In the genomic region with DNA sequence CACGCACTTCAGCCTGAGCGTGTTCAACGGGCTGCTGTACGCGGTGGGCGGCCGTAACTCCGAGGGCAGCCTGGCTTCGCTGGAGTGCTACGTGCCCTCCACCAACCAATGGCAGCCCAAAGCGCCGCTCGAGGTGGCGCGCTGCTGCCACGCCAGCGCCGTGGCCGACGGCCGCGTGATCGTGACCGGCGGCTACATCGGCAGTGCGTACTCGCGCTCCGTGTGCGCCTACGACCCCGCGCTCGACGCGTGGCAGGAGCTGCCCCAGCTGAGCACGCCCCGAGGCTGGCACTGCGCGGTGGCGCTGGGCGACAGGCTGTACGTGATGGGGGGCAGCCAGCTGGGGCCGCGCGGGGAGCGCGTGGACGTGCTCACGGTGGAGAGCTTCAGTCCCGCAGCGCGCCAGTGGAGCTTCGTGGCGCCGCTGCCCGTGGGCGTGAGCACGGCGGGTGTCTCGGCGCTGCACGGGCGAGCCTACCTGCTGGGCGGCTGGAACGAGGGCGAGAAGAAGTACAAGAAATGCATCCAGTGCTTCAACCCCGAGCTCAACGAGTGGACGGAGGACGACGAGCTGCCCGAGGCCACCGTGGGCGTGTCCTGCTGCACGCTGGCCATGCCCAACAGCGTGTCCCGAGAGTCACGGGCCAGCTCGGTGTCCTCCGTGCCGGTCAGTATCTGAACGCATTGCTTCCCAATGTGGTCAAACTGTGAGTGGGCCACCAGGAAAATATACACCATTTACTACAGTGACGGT, we compare ENCODE assay signal across 7 mouse cellular contexts. TPM values are rescaled to one million over a fixed set of nuclear protein-coding genes. Genes with fewer than 3 reads are reported as not detected.
DNase-seq lines count a peak whose midpoint lies in the region; ATAC-seq and TF ChIP-seq lines count a peak whose summit lies in the region.

No protein-coding gene starts in this region.

- H3K4me1 ChIP-seq in kidney, adult 2 months (ENCODE audit: control insufficient read depth, insufficient read depth, low read length) = no peaks in the 10 kb centered on the region
- H3K4me1 ChIP-seq in limb, embryonic 10.5 days = peaks cover 10% of the 10 kb centered on the region
- peaks cover 6% of the 10 kb centered on the region; the same call in 1 of the 2 replicates for H3K4me1 ChIP-seq in midbrain, embryonic 12.5 days

- no peak for TF ChIP-seq CTCF in kidney, adult 2 months (conservative IDR thresholded peaks at IDR 0.05; ENCODE audit: insufficient read depth, insufficient read length, low read depth, low read length)

- peak; percentile 75 for ATAC-seq in granulocyte monocyte progenitor cell, adult 5-6 weeks (replicated peaks; ENCODE audit: poor library complexity, severe bottlenecking)
- ATAC-seq in midbrain, embryonic 12.5 days (ENCODE audit: low FRiP score, low read depth) = peak; percentile 87

- no peaks in the 10 kb centered on the region for H3K9me3 ChIP-seq in limb, embryonic 10.5 days (replicated peaks)
- H3K9me3 ChIP-seq in midbrain, embryonic 12.5 days = no peaks in the 10 kb centered on the region

- under 1% methylated on average over 85 of the region's 85 CpGs for WGBS in kidney, adult 2 months
- under 1% methylated on average over 85 of the region's 85 CpGs for WGBS in limb, embryonic 10.5 days
- WGBS in midbrain, embryonic 12.5 days = under 1% methylated on average over 81 of the region's 85 CpGs

- peak overlapping the region; percentile 64 for H3K9ac ChIP-seq in midbrain, embryonic 12.5 days (replicated peaks)

- H3K4me3 ChIP-seq in kidney, adult 2 months (ENCODE audit: insufficient read depth, low read depth, low read length) = peak overlapping the region; percentile 60
- H3K4me3 ChIP-seq in limb, embryonic 10.5 days = peak overlapping the region; percentile 73
- peak overlapping the region; percentile 71 for H3K4me3 ChIP-seq in midbrain, embryonic 12.5 days

- DNase-seq in adrenal gland, adult 18-20 months (ENCODE audit: low spot score in 2 of 2) = peak; percentile 29 to 33
- peak; percentile 28 to 40 for DNase-seq in cerebellum, postnatal 4 days (ENCODE audit: low spot score in 2 of 2)
- DNase-seq in kidney, adult 2 months = peak; percentile 58
- DNase-seq in limb, embryonic 10.5 days (ENCODE audit: low spot score) = peak; percentile 72
- DNase-seq in right cerebral cortex, postnatal 36 days (ENCODE audit: low spot score in 2 of 2) = peak; percentile 36

- H3K4me2 ChIP-seq in midbrain, embryonic 12.5 days (replicated peaks) = peak overlapping the region; percentile 100

- no peaks in the 10 kb centered on the region for H3K27me3 ChIP-seq in kidney, adult 2 months (replicated peaks; ENCODE audit: control insufficient read depth, insufficient read depth, low read length)
- peaks cover 15% of the 10 kb centered on the region for H3K27me3 ChIP-seq in limb, embryonic 10.5 days (ENCODE audit: low read depth, poor library complexity, severe bottlenecking)
- peaks cover 14% of the 10 kb centered on the region for H3K27me3 ChIP-seq in midbrain, embryonic 12.5 days

- no peak for TF ChIP-seq POLR2A in kidney, adult 2 months (IDR thresholded peaks at IDR 0.05; ENCODE audit: low read depth, low read length)

- no peak overlapping the region for H3K27ac ChIP-seq in kidney, adult 2 months (ENCODE audit: insufficient read depth, low read depth, low read length)
- H3K27ac ChIP-seq in limb, embryonic 10.5 days = peak overlapping the region; percentile 76
- no peak overlapping the region for H3K27ac ChIP-seq in midbrain, embryonic 12.5 days (replicated peaks)

- H3K36me3 ChIP-seq in kidney, adult 2 months (ENCODE audit: control insufficient read depth, insufficient read depth, low read length) = no peaks in the 10 kb centered on the region
- H3K36me3 ChIP-seq in limb, embryonic 10.5 days = no peaks in the 10 kb centered on the region
- no peaks in the 10 kb centered on the region for H3K36me3 ChIP-seq in midbrain, embryonic 12.5 days

RNA-seq across cellular contexts. Expression of gene Klhl31, which starts 19.1 kb away (rescaled TPM):
- total RNA-seq in adrenal gland, adult 18-20 months (2021) = under 1 TPM in 1 of 2 experiments, not detected in 1; 0.38 TPM
- total RNA-seq in granulocyte monocyte progenitor cell, adult 5-6 weeks (2014; fragmentation: Nextera tagmentation) = not detected in 2 replicates
- total RNA-seq in granulocyte monocyte progenitor cell, adult 5-6 weeks (2017) = not detected in 2 replicates
- polyA plus RNA-seq in kidney, adult 2 months (2012; rRNA removed) = 0.04 and 0.99 TPM in 2 replicates
- 0.16 and 0.61 TPM in 2 replicates for polyA plus RNA-seq in limb, embryonic 10.5 days (2016; fragmentation: Nextera tagmentation; extraction: Ambion mirVana)
- 0.09 and 0.24 TPM in 2 replicates for polyA plus RNA-seq in midbrain, embryonic 12.5 days (2016; fragmentation: Nextera tagmentation; extraction: Ambion mirVana)
